Mouse (Mus musculus) bone marrow, adult 2 months (tissue): ENCODE measurements around the gene Nrip1.

Source experiments
- CTCF ChIP-seq: fragments of 200-500 bp; IDR thresholded peaks from 2 replicates; pipeline ENCODE4 v1.5.1; 2011; ENCODE audit warnings: low read length, control low read depth; ENCODE audit not compliant: control insufficient read depth, insufficient read depth
- POLR2A ChIP-seq: fragments of 200-500 bp; IDR thresholded peaks from 2 replicates; pipeline ENCODE4 v1.6.1; 2011; ENCODE audit warnings: low read depth, mild to moderate bottlenecking, control low read depth, low read length, borderline replicate concordance; ENCODE audit not compliant: control insufficient read depth

DNA sequence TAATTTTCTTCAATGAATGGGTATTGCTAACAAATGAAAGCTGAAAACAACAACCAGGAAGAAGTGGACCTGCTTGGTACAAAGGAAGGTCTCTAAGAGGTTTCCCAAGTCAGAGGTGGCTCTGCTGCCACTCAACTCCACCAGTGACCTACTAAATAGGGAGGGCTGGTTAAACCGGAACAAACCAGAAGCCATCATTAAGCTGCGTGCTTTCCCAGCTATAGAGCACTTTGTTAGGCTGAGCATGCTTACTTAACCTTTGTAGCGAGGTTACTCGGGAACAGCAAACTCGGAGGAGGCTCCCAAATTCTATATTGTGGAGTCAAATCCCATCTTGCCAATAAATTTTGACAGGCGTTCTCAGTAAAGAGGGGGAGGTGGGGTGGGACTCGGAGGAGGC lies 41.5 kb downstream of the Nrip1 start:
- TF ChIP-seq CTCF, result no peak
- no peak for TF ChIP-seq POLR2A
